Mouse (Mus musculus) midbrain, embryonic 12.5 days (tissue): ENCODE measurements around the gene Kif18a. TPM values are rescaled to one million over a fixed set of nuclear protein-coding genes. Genes with fewer than 3 reads are reported as not detected.

Experiments used
- ATAC-seq: fragments of 200-750 bp; cut with Nextera tagmentation; 2 replicates; pipeline ENCODE4 v1.8.0; 2017; ENCODE audit warnings: low read depth, moderate TSS enrichment, moderate library complexity; ENCODE audit not compliant: low FRiP score
- H3K27ac ChIP-seq: fragments of 300-500 bp; sonication (generic); replicated peaks from 2 replicates; pipeline ENCODE4 v1.5.1; 2016; ENCODE audit warnings: mild to moderate bottlenecking
- H3K27me3 ChIP-seq: fragments of 300-500 bp; sonication (generic); 2 replicates; pipeline ENCODE4 v1.6.1; 2016; ENCODE audit warnings: mild to moderate bottlenecking
- H3K36me3 ChIP-seq: fragments of 300-500 bp; sonication (generic); 2 replicates; pipeline ENCODE4 v1.6.1; 2016
- H3K4me1 ChIP-seq: fragments of 300-500 bp; sonication (generic); 2 replicates; pipeline ENCODE4 v1.6.1; 2016
- H3K4me2 ChIP-seq: fragments of 300-500 bp; sonication (generic); replicated peaks from 2 replicates; pipeline ENCODE4 v1.6.1; 2016; ENCODE audit warnings: mild to moderate bottlenecking, moderate library complexity
- H3K4me3 ChIP-seq: fragments of 300-500 bp; sonication (generic); 2 replicates; pipeline ENCODE4 v1.5.1; 2016; ENCODE audit warnings: mild to moderate bottlenecking
- H3K9ac ChIP-seq: fragments of 300-500 bp; sonication (generic); replicated peaks from 2 replicates; pipeline ENCODE4 v1.6.1; 2016; ENCODE audit warnings: mild to moderate bottlenecking, moderate library complexity
- H3K9me3 ChIP-seq: fragments of 300-500 bp; sonication (generic); 2 replicates; pipeline ENCODE4 v1.6.1; 2016; ENCODE audit warnings: mild to moderate bottlenecking
- WGBS: fragments of 180-500 bp; shearing (Covaris S2); methylation state at CpG from one replicate; pipeline ENCODE4 v1.1.7; 2016; 5-methylcytosine and 5-hydroxymethylcytosine counted together
- polyA plus RNA-seq: library from polyadenylated mRNA; unstranded; fragments of >200 nt; fragmentation: Nextera tagmentation; extraction: Ambion mirVana; gene quantifications from 2 replicates; pipeline ENCODE4 v1.2.1, GENCODE M21; 2016

The Kif18a gene
- polyA plus RNA-seq = 35.8 and 36.0 TPM in 2 replicates

GRCm38 (mm10) chr2:109280600-109281340, at the start of gene Kif18a, which contains the start of gene Mettl15:
TSS of gene Kif18a (plus strand) at chr2:109280738.
TSS of gene Mettl15 (minus strand) at chr2:109280748.
- under 1% methylated on average over 51 of the region's 51 CpGs for WGBS
- peaks cover 17% of the 10 kb centered on the region for H3K4me1 ChIP-seq
- no peaks in the 10 kb centered on the region for H3K9me3 ChIP-seq
- peak within 1 kb of the TSS; percentile 60 for H3K9ac ChIP-seq
- H3K27ac ChIP-seq = peak within 1 kb of the TSS; percentile 79
- no peaks in the 10 kb centered on the region for H3K27me3 ChIP-seq
- H3K4me3 ChIP-seq = peak within 1 kb of the TSS; percentile 69
- peak; percentile 96 for ATAC-seq
- H3K36me3 ChIP-seq = no peaks in the 10 kb centered on the region
- peak within 1 kb of the TSS; percentile 67 for H3K4me2 ChIP-seq

DNA sequence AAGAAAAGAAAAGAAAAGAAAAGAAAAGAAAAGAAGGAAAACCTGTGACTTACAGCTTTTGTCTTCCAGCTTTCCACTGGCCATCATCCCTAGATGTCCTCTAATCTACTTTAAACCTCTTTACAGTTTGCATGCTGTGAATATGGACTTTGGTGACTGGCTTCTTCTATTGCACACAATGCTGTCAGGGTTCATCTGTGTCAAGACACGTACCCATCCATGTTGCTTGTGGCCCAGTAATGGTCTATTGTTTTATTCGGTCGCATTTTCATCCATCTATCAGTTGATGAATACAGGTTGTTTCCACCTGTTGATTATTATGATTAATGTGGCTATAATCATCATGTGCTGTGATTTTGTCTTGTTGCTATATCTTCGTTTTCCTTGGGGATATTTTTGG, 46.7 kb upstream of the Kif18a start:
- Histone ChIP-seq H3K4me2 (no peak overlapping the region), H3K27me3 (no peaks in the 10 kb centered on the region), H3K27ac (no peak overlapping the region), H3K9ac (no peak overlapping the region), H3K4me1 (no peaks in the 10 kb centered on the region), H3K9me3 (no peaks in the 10 kb centered on the region), H3K4me3 (no peak overlapping the region), H3K36me3 (no peaks in the 10 kb centered on the region)
- no peak for ATAC-seq
- 89% methylated on average over 4 of the region's 4 CpGs for WGBS

GRCm38 (mm10) chr2:109235741-109236140, 44.8 kb upstream of the Kif18a start:
- no peak for ATAC-seq
- Histone ChIP-seq H3K4me3 (no peak overlapping the region), H3K9me3 (no peaks in the 10 kb centered on the region), H3K9ac (no peak overlapping the region), H3K4me2 (no peak overlapping the region), H3K27me3 (no peaks in the 10 kb centered on the region), H3K36me3 (no peaks in the 10 kb centered on the region), H3K27ac (no peak overlapping the region), H3K4me1 (no peaks in the 10 kb centered on the region)
- 100% methylated on average over 1 of the region's 1 CpGs for WGBS

- Histone ChIP-seq H3K4me2 (no peak overlapping the region), H3K27ac (no peak overlapping the region), H3K27me3 (no peaks in the 10 kb centered on the region), H3K9me3 (no peaks in the 10 kb centered on the region), H3K36me3 (no peaks in the 10 kb centered on the region), H3K4me1 (no peaks in the 10 kb centered on the region), H3K9ac (no peak overlapping the region), H3K4me3 (no peak overlapping the region)
- 65% methylated on average over 3 of the region's 3 CpGs for WGBS
- ATAC-seq = no peak
Measured at GRCm38 (mm10) chr2:109241947-109242346, 38.6 kb upstream of the Kif18a start.

GRCm38 (mm10) chr2:109262779-109263178, 17.8 kb upstream of the Kif18a start:
- 88% methylated on average over 1 of the region's 1 CpGs for WGBS
- Histone ChIP-seq H3K4me3 (no peak overlapping the region), H3K4me2 (no peak overlapping the region), H3K27me3 (no peaks in the 10 kb centered on the region), H3K27ac (no peak overlapping the region), H3K9ac (no peak overlapping the region), H3K36me3 (no peaks in the 10 kb centered on the region), H3K9me3 (no peaks in the 10 kb centered on the region), H3K4me1 (no peaks in the 10 kb centered on the region)
- ATAC-seq = no peak

- Histone ChIP-seq H3K9ac (no peak overlapping the region), H3K27me3 (no peaks in the 10 kb centered on the region), H3K4me3 (no peak overlapping the region), H3K4me1 (peaks cover 7% of the 10 kb centered on the region; the same call in 1 of the 2 replicates), H3K4me2 (no peak overlapping the region), H3K9me3 (no peaks in the 10 kb centered on the region), H3K27ac (no peak overlapping the region), H3K36me3 (no peaks in the 10 kb centered on the region)
- WGBS = 92% methylated on average over 1 of the region's 1 CpGs
- no peak for ATAC-seq
Measured at GRCm38 (mm10) chr2:109273098-109273497, 7.4 kb upstream of the Kif18a start.

DNA sequence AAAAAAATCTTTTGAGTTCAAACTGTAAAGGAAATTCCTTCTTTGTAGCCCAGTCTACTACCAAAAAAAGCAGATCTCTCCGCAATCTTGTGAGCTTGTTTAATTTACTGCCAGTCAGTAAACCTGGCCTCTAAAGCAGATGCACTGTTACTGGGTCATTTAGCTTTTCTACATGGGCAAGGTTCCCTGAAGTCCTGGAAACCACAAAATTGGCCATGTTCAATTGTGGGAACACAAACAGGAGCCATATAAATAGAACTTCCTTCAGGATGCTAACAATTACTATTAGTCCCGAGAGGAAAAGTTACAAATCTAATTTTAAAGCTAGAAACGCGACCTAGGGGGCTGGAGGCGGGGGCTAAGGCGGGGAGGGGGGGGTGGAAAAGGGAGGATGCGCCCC, 2.9 kb upstream of the Kif18a start:
- Histone ChIP-seq H3K27ac (no peak overlapping the region), H3K27me3 (no peaks in the 10 kb centered on the region), H3K4me3 (peak overlapping the region; percentile 46), H3K9ac (peak overlapping the region; percentile 59), H3K4me2 (peak overlapping the region; percentile 61), H3K4me1 (peaks cover 14% of the 10 kb centered on the region), H3K9me3 (no peaks in the 10 kb centered on the region), H3K36me3 (no peaks in the 10 kb centered on the region)
- no peak for ATAC-seq
- 11% methylated on average over 7 of the region's 7 CpGs for WGBS

DNA sequence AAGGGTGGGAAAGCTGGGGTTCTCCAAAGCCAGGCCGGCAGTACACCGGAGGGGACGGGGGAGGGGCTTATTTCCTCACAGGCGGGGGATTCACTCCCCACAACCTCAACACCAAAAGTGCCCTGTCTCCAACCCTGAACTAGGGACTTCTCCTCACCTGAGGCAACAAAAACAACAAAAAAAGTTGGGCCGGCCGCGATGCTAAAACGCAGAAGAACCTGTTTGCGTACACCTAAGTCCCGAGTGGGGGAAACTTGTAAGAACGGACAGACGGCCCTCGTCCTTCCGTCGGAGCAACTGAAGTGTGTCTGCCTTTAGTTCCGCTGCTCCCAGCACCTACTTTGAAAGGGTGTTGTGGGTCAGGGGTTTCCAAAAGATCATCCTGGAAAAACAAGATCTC, 2.5 kb upstream of the Kif18a start:
- Histone ChIP-seq H3K9ac (peak overlapping the region; percentile 59), H3K4me1 (peaks cover 14% of the 10 kb centered on the region), H3K27ac (no peak overlapping the region), H3K4me3 (peak overlapping the region; percentile 46), H3K9me3 (no peaks in the 10 kb centered on the region), H3K36me3 (no peaks in the 10 kb centered on the region), H3K4me2 (peak overlapping the region; percentile 61), H3K27me3 (no peaks in the 10 kb centered on the region)
- 0% methylated on average over 16 of the region's 16 CpGs for WGBS
- no peak for ATAC-seq

DNA sequence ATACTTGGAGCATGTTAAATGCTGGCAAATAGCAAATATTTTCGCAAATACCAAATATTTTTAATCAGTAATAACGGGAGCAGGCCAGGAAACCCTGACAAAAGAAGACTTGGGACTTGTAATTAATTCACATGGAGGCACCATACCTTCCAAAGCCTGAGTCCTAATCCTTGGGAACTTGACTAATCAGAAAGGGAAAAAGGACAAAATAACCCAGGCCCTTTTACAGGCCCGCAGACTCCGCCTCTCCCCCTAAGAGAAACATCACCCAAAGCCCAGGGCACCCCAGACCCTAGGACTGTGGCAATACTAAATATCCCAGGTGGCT, 302 bp upstream of the Kif18a start:
- Histone ChIP-seq H3K9ac (peak overlapping the region; percentile 60), H3K4me1 (peaks cover 17% of the 10 kb centered on the region), H3K4me3 (peak overlapping the region; percentile 69), H3K9me3 (no peaks in the 10 kb centered on the region), H3K36me3 (no peaks in the 10 kb centered on the region), H3K4me2 (peak overlapping the region; percentile 67), H3K27ac (peak overlapping the region; percentile 79), H3K27me3 (no peaks in the 10 kb centered on the region)
- no peak for ATAC-seq
- 5% methylated on average over 4 of the region's 4 CpGs for WGBS

- Histone ChIP-seq H3K9ac (peak overlapping the region; percentile 60), H3K4me1 (peaks cover 17% of the 10 kb centered on the region), H3K4me3 (peak overlapping the region; percentile 69), H3K4me2 (peak overlapping the region; percentile 67), H3K27me3 (no peaks in the 10 kb centered on the region), H3K36me3 (no peaks in the 10 kb centered on the region), H3K9me3 (no peaks in the 10 kb centered on the region), H3K27ac (peak overlapping the region; percentile 79)
- peak; percentile 27 for ATAC-seq
- 5% methylated on average over 1 of the region's 1 CpGs for WGBS
Measured at GRCm38 (mm10) chr2:109281341-109281690, 778 bp downstream of the Kif18a start.

DNA sequence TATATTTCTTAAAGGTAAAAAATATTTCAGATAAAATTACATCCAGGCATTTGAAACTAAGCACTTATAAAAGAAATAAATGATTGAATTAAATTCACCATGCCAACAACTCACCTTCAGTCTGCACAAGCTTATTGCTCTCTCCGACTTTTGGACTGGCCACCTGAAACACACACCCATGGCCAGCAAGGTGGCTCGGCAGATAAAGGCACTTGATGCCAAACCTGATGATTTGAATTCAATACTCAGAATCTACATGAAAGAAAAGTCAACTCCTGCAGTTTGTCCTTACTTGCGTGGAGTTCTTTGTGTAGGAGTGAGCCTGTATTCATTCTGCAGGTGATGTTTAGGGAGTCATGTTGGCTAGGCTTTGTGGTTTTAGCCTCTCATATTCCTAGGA, 3.6 kb downstream of the Kif18a start:
- no peak overlapping the region for H3K27ac ChIP-seq
- H3K4me1 ChIP-seq = peaks cover 10% of the 10 kb centered on the region
- ATAC-seq = no peak
- H3K9ac ChIP-seq = no peak overlapping the region
- H3K27me3 ChIP-seq = no peaks in the 10 kb centered on the region
- no peaks in the 10 kb centered on the region for H3K36me3 ChIP-seq
- H3K4me3 ChIP-seq = no peak overlapping the region
- no peaks in the 10 kb centered on the region for H3K9me3 ChIP-seq
- 89% methylated on average over 3 of the region's 3 CpGs for WGBS
- H3K4me2 ChIP-seq = no peak overlapping the region

DNA sequence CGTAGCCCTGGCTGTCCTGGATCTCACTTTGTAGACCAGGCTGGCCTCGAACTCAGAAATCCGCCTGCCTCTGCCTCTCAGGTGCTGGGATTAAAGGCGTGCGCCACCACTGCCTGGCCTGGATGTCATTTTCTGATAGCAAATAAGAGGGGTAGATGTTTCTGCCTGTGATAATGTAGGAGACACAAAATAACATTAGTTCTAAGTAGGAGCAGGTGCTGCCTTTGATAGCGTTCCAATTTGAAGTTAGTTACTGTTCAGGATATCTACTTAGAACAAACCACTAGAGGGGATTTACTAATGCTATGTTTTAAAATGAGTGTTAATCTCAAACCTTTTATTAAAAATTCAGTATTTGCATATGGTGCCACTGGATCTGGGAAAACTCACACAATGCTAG, 8.8 kb downstream of the Kif18a start:
- no peak overlapping the region for H3K27ac ChIP-seq
- H3K4me2 ChIP-seq = no peak overlapping the region
- WGBS = 94% methylated on average over 6 of the region's 6 CpGs
- H3K36me3 ChIP-seq = peaks cover 29% of the 10 kb centered on the region
- ATAC-seq = no peak
- no peaks in the 10 kb centered on the region for H3K27me3 ChIP-seq
- no peaks in the 10 kb centered on the region for H3K9me3 ChIP-seq
- no peak overlapping the region for H3K9ac ChIP-seq
- H3K4me1 ChIP-seq = 0 out of 2 replicates have a peak, but pooled peaks cover under 1% of the 10 kb centered on the region
- H3K4me3 ChIP-seq = no peak overlapping the region

- Histone ChIP-seq H3K4me1 (no peaks in the 10 kb centered on the region), H3K9me3 (no peaks in the 10 kb centered on the region), H3K36me3 (peaks cover 26% of the 10 kb centered on the region), H3K4me3 (no peak overlapping the region), H3K27me3 (no peaks in the 10 kb centered on the region), H3K27ac (no peak overlapping the region), H3K9ac (no peak overlapping the region), H3K4me2 (no peak overlapping the region)
- no peak for ATAC-seq
- 88% methylated on average over 5 of the region's 5 CpGs for WGBS
Measured at GRCm38 (mm10) chr2:109296264-109296663, 15.7 kb downstream of the Kif18a start.
